Mouse (Mus musculus) splenic B cell, adult 2 months (primary cell): Measurements from ENCODE around the gene Srpk3.
"Not testable (repeated sequence)": the region's sequence is repeated elsewhere in the genome, so short reads cannot be mapped to it uniquely, and the experiment has no call there.

Experiments
- DNase-seq: peaks from one replicate; pipeline ENCODE4 v3.0.0-alpha.2; 2011; ENCODE audit warnings: low read depth, low spot score
- H3K27me3 ChIP-seq: 2 replicates; pipeline ENCODE4 v1.6.1; 2012; ENCODE audit warnings: mild to moderate bottlenecking, low read length, moderate library complexity, mixed read lengths; ENCODE audit not compliant: control insufficient read depth, poor library complexity, insufficient read depth, severe bottlenecking
- H3K36me3 ChIP-seq: 2 replicates; pipeline ENCODE4 v1.6.1; 2012; ENCODE audit warnings: mild to moderate bottlenecking, low read length, moderate library complexity, mixed read lengths; ENCODE audit not compliant: control insufficient read depth, poor library complexity, insufficient read depth, severe bottlenecking

Srpk3 gene

GRCm38 (mm10) chrX:73774168-73774760 lies at the start of gene Srpk3:
Gene Srpk3, plus strand, starts transcription at chrX:73774405.
- DNase-seq = peak; percentile 67
- 0 out of 2 replicates have a peak, but pooled peaks cover 6% of the 10 kb centered on the region for H3K36me3 ChIP-seq

GRCm38 (mm10) chrX:73730908-73731307 lies 43.3 kb upstream of the Srpk3 start:
- DNase-seq = no peak

More at GRCm38 (mm10) chrX:73774168-73774760, at the start of gene Srpk3:
- no peaks in the 10 kb centered on the region for H3K27me3 ChIP-seq

GRCm38 (mm10) chrX:73738155-73738554 lies 36.0 kb upstream of the Srpk3 start:
- no peaks in the 10 kb centered on the region for H3K36me3 ChIP-seq
- no peaks in the 10 kb centered on the region for H3K27me3 ChIP-seq
- DNase-seq = peak; percentile 43

More at GRCm38 (mm10) chrX:73730908-73731307, 43.3 kb upstream of the Srpk3 start:
- 0 out of 2 replicates have a peak, but pooled peaks cover 3% of the 10 kb centered on the region for H3K36me3 ChIP-seq
- no peaks in the 10 kb centered on the region for H3K27me3 ChIP-seq

GRCm38 (mm10) chrX:73739151-73739550 lies 35.1 kb upstream of the Srpk3 start:
- H3K27me3 ChIP-seq = no peaks in the 10 kb centered on the region
- DNase-seq = no peak
- no peaks in the 10 kb centered on the region for H3K36me3 ChIP-seq

GRCm38 (mm10) chrX:73739841-73740240 lies 34.4 kb upstream of the Srpk3 start:
- not testable (repeated sequence) for H3K27me3 ChIP-seq, H3K36me3 ChIP-seq, DNase-seq

- Histone ChIP-seq H3K27me3 (no peaks in the 10 kb centered on the region), H3K36me3 (no peaks in the 10 kb centered on the region)
- DNase-seq = no peak
Measured at GRCm38 (mm10) chrX:73744774-73745481, 29.3 kb upstream of the Srpk3 start.

GRCm38 (mm10) chrX:73748977-73749376 lies 25.2 kb upstream of the Srpk3 start:
- H3K27me3 ChIP-seq = no peaks in the 10 kb centered on the region
- no peaks in the 10 kb centered on the region for H3K36me3 ChIP-seq
- DNase-seq = peak; percentile 15

- Histone ChIP-seq H3K27me3 (no peaks in the 10 kb centered on the region), H3K36me3 (no peaks in the 10 kb centered on the region)
- no peak for DNase-seq
Measured at GRCm38 (mm10) chrX:73756334-73757140, 17.7 kb upstream of the Srpk3 start, which contains the start of gene Plxnb3. Gene Plxnb3, plus strand, starts transcription at chrX:73757090.

GRCm38 (mm10) chrX:73758611-73759290 lies 15.5 kb upstream of the Srpk3 start:
- no peaks in the 10 kb centered on the region for H3K27me3 ChIP-seq
- no peak for DNase-seq

GRCm38 (mm10) chrX:73765311-73765710 lies 8.9 kb upstream of the Srpk3 start:
- Histone ChIP-seq H3K27me3 (no peaks in the 10 kb centered on the region), H3K36me3 (no peaks in the 10 kb centered on the region)
- peak; percentile 11 for DNase-seq

More at GRCm38 (mm10) chrX:73758611-73759290, 15.5 kb upstream of the Srpk3 start:
- H3K36me3 ChIP-seq = no peaks in the 10 kb centered on the region

- DNase-seq = peak; percentile 23
- no peaks in the 10 kb centered on the region for H3K27me3 ChIP-seq
- H3K36me3 ChIP-seq = no peaks in the 10 kb centered on the region
Measured at GRCm38 (mm10) chrX:73767267-73767666, 6.9 kb upstream of the Srpk3 start.

- Histone ChIP-seq H3K27me3 (no peaks in the 10 kb centered on the region), H3K36me3 (0 out of 2 replicates have a peak, but pooled peaks cover 7% of the 10 kb centered on the region)
- DNase-seq = no peak
Measured at GRCm38 (mm10) chrX:73774802-73775483, 738 bp downstream of the Srpk3 start.

GRCm38 (mm10) chrX:73782227-73782626 lies 8.0 kb downstream of the Srpk3 start:
- H3K36me3 ChIP-seq = 0 out of 2 replicates have a peak, but pooled peaks cover 10% of the 10 kb centered on the region
- H3K27me3 ChIP-seq = no peaks in the 10 kb centered on the region
- DNase-seq = peak; percentile 36

- H3K27me3 ChIP-seq = no peaks in the 10 kb centered on the region
- 0 out of 2 replicates have a peak, but pooled peaks cover 3% of the 10 kb centered on the region for H3K36me3 ChIP-seq
- no peak for DNase-seq
Measured at GRCm38 (mm10) chrX:73785666-73786065, 11.5 kb downstream of the Srpk3 start.
